Mouse (Mus musculus) C2C12 (cell line): ENCODE data around the gene Chst15.

Source experiments
- CEBPB ChIP-seq: IDR thresholded peaks from one replicate; pipeline ENCODE4 v1.6.1; 2011; ENCODE audit warnings: low read depth, mild to moderate bottlenecking, control low read depth, moderate library complexity
- CTCF ChIP-seq: IDR thresholded peaks from one replicate; pipeline ENCODE4 v1.5.1; 2011; ENCODE audit not compliant: control insufficient read depth, insufficient read depth, insufficient read length
- FOSL1 ChIP-seq: IDR thresholded peaks from one replicate; pipeline ENCODE4 v1.8.0; 2011; ENCODE audit warnings: mild to moderate bottlenecking, low read length; ENCODE audit not compliant: poor library complexity, insufficient read depth, severe bottlenecking
- MAX ChIP-seq: IDR thresholded peaks from one replicate; pipeline ENCODE4 v1.6.1; 2011; ENCODE audit warnings: mild to moderate bottlenecking, control low read depth
- MYOD1 ChIP-seq: IDR thresholded peaks from one replicate; pipeline ENCODE4 v1.6.1; 2011; ENCODE audit warnings: low read depth; ENCODE audit not compliant: control insufficient read depth, insufficient read length
- MYOG ChIP-seq: IDR thresholded peaks from one replicate; pipeline ENCODE4 v1.6.1; 2011; ENCODE audit not compliant: control insufficient read depth, insufficient read length; ENCODE audit errors: extremely low read depth
- USF1 ChIP-seq: IDR thresholded peaks from one replicate; pipeline ENCODE4 v1.6.1; 2011; ENCODE audit warnings: low read depth, mild to moderate bottlenecking, control low read depth, moderate library complexity

GRCm38 (mm10) chr7:132204073-132204612, 112.9 kb downstream of the Chst15 start:
- TF ChIP-seq CTCF: no peak
- no peak for TF ChIP-seq CEBPB
- no peak for TF ChIP-seq MYOD1
- no peak for TF ChIP-seq FOSL1
- TF ChIP-seq USF1: no peak
- no peak for TF ChIP-seq MYOG
- no peak for TF ChIP-seq MAX
